Mouse (Mus musculus) liver, adult 2 months (tissue): ENCODE measurements around the gene Rnf34.

Experiments used
- CTCF ChIP-seq: fragments of 200-500 bp; IDR thresholded peaks from 2 replicates; pipeline ENCODE4 v1.5.1; 2011; ENCODE audit warnings: low read depth, low read length, control low read depth
- POLR2A ChIP-seq: fragments of 200-500 bp; IDR thresholded peaks from 2 replicates; pipeline ENCODE4 v1.6.1; 2011; ENCODE audit warnings: low read length, control low read depth; ENCODE audit not compliant: insufficient read depth; ENCODE audit errors: extremely low read depth

- no peak for TF ChIP-seq CTCF
- no peak for TF ChIP-seq POLR2A
These were observed 27.4 kb upstream of the Rnf34 start for GRCm38 (mm10) chr5:122822441-122822840.
